Mouse (Mus musculus): ENCODE measurements around the gene Eaf2.

Eaf2 gene

GRCm38 (mm10) chr16:36770830-36771229, 104.0 kb downstream of the Eaf2 start:
- no peak for DNase-seq (ENCODE audit: low spot score in 2 of 2)

DNA sequence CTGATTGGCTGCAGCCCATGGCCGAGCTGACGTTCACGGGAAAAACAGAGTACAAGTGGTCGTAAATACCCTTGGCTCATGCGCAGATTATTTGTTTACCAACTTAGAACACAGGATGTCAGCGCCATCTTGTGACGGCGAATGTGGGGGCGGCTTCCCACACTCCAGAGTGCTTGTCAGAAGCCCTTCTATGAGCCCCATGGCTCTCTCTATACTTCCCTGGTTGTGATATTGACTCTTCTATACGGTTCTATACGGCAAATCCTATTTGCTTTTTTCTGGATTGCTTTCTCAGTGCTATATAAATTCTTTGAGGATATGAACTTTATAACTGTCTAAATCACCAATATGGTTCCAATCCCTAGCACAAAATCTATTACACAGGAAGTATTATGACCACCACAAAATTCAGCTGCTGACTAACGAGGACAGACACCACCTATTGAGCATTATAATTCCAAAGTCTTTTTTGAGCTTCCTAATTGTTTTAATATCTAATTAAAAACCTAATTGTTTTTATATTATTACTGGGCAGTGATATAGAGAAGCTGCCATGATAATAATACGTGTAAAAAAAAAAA, 104.5 kb downstream of the Eaf2 start:
- DNase-seq (ENCODE audit: low spot score in 2 of 2), result no peak

DNA sequence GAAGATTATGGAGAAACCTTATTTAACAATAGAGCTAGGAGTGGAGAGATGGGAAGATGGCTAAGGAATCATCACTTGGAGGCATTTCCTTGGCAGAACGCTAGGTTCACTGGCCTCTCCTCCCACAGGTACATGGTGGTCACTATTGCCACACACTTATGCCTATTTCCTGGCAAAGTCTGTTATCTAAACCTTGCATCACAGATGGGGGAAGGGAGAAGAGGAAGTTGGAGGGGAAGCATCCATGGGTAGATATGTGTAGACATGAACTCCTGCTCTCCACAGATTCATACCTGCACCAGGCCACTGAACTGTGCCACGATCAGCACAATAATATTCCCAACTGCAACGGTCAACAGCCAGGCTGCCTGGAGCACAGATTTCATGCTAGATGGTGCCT, 122.8 kb downstream of the Eaf2 start:
- no peak for DNase-seq (ENCODE audit: low spot score in 2 of 2)

- DNase-seq (ENCODE audit: low spot score in 2 of 2), result no peak
These were observed 127.0 kb downstream of the Eaf2 start for GRCm38 (mm10) chr16:36747767-36748166.

DNA sequence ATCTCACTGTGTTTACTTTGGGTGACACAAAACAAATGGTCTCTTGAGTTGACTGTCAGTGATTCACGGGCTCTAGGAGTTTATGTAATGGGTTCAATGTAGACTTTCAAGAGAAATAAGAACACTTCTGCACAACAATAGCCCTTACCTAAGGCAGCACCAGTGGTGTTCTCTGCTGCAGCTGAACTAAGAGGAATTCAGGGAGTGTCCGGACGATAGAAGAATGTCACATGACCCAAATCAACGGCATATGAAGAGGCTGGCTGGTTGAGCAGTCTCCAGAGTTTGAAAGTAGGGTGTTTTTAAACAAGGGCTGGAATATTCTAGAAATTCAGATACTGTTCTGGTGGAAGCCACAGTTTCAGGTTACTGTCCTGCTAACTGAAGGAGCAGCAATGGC, 127.7 kb downstream of the Eaf2 start:
- no peak for DNase-seq (ENCODE audit: low spot score in 2 of 2)

DNA sequence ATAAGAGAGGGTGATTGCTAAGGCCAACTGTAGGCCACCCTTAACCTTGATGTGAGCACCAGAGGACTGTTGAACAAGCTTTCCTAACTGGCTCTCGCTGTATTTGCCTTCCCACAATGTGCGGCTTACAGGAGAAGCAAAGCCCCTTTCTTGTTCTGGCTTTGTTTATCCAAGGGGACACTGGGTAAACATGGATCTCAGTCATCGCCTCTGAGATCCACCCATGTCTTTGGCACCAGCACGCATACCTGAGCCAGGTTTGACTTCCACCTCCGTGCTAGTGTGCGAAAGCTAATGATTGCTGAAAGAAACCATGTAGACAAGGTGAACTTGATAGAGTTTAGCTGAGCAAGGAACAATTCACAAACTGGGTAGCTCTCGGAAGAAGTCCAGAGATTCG, 131.2 kb downstream of the Eaf2 start:
- no peak for DNase-seq (ENCODE audit: low spot score in 2 of 2)

Data from frontal cortex, postnatal 14 days (tissue).